Mouse (Mus musculus) T-helper 2 cell (primary cell): ENCODE measurements around the gene Rack1.
"Not testable (repeated sequence)": the region's sequence is repeated elsewhere in the genome, so short reads cannot be mapped to it uniquely, and the experiment has no call there.

Experiments
- in situ Hi-C: fragments of 300-600 bp; cut with MboI, MseI; formaldehyde crosslinking; loops from one replicate; pipeline ENCODE4 v1.15.1; 2025; ENCODE audit warnings: high pct_unique_total_duplicates

Rack1 gene

DNA sequence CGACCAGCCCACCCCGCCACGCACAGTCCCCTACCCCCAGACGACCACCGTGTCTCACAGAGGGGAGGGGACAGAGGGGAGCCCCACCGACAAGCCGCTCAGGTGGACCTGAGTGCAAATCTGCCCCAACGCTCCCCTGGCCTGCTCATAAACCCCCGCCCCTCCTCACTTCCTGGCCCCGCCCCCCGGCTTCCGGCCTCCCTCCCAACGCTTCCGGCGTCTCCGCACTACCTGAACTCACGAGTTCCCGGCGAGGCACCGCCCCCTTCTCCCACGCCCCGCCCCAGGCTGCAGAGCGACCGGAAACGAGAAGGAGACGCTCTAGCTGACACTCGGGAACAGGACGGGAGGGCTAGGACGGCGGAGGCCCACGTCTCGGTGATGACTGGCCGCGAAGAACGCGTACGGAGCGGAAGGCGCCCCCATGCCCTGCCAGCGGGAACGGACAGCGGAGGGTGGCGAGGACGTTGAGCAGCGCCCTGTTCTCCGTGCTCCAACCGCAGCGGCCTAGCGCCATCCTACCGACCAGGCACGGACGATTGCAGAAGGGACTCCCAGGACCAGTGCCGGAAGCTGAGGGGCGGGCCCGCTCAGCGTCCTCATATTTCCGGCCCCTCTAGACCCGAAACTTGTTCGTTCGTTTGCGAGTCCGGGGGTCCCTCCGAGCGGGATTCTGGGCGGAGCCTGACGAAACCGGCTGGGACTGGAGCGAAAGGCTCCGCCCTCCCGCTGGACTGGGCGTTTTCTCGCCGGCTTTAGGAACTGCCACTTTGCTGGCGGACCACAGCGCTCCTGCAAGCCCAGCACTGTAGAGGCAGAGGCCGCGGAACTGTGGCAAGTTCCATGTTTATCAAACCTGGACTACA lies 16.9 kb downstream of the Rack1 start, which contains the start of gene Trim41:
Trim41 (minus strand) TSS at position 554 of the 866 bp plus-strand sequence.
- in situ Hi-C loops, result loop anchor here (5.0 to 25.0 kb wide), 3 partner anchors 40 to 1488 kb away; partner anchors contain the start of gene Cnot6

DNA sequence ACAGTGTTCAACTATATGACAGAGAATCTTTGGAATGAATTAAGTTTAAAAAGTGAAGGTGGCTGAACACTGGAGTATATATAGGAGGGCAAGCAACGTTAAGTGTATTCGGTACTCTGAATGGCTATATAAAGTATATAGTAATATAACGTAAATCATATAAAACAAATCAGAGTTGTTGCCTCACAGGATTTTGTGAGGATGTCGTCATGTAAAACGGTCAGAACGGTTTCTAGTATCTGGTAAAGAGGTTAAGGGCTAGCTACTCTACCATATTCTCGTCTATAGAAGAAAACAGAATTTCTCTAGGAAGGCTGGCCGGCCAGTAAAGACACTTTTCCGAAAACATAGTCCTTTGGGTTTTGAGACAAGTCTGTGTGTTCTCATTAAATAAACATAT lies 17.7 kb downstream of the Rack1 start:
- in situ Hi-C loops, result loop anchor here (5.0 to 25.0 kb wide), 3 partner anchors 40 to 1487 kb away; partner anchors contain the start of gene Cnot6

DNA sequence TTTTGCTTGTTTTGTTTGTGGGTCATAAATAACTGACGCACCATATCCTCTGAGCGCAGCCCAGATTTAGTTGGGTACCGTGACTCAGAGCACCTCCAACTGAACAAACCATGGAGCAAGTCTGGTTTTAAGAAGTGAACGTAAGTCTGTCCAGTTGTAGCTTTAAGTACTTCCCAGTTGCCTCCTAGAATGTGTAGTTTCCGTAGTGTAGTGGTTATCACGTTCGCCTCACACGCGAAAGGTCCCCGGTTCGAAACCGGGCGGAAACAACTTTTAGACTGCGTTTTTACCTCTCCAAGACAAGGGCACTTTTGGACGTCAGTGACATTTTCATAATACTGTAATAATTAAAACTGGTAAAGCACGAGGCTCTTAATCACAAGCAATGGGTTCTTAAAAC lies 18.2 kb downstream of the Rack1 start:
- in situ Hi-C loops, result loop anchor here (5.0 to 25.0 kb wide), 3 partner anchors 39 to 1486 kb away; partner anchors contain the start of gene Cnot6

DNA sequence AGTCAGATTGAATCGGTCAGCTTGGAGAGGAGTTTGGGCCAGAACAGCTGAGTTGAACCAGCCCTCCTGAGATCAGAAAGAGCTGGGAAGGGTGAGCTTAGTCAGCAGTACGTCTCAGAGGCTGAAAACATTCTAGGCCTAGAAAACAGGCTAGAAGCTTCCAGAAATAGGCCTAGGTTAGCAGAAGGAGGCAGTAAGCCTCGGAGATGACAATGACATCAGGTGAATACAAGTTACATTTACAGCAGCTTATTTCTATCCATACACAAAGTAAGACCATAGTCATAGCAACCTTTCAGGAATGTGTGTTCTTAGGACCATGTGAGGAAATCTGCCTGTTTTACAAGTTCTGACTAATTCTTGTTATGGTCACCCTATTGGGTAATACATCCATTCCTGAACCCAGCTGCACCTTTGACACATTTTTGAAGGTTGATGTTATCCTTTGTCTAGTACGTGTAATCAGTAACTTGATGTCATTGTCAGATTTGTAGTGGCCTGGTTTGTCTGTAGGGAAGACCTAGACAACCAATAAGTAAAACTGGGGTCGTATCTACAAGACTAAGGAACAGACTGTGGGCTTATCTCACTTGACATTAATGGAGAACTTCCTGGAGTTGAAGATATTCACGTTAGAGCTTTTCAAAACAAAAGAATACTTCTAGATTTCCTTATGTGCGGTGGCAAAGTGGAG lies 19.6 kb downstream of the Rack1 start:
- in situ Hi-C loops, result loop anchor here (5.0 to 25.0 kb wide), 3 partner anchors 38 to 1485 kb away; partner anchors contain the start of gene Cnot6

DNA sequence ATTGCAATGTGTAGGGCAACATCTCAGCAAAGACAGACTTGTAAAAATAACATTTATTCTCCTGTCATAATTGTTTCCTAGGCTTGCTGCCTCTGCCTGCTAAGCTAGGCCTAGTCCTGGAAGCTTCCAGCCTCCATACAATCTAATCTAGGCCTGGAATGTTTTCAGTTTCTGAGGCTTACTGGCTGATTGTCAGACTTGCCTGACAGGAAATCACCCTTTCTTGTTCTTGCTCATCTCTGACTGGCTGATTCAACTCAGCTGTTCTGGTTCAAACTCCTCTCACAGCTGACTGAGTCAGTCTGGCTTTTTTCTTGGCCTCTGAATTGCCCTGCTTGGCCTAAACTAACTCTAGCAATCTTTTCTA lies 20.2 kb downstream of the Rack1 start:
- in situ Hi-C loops, result loop anchor here (25.0 kb wide), 1 partner anchor 892 kb away; the partner anchor contains the start of gene Cnot6

DNA sequence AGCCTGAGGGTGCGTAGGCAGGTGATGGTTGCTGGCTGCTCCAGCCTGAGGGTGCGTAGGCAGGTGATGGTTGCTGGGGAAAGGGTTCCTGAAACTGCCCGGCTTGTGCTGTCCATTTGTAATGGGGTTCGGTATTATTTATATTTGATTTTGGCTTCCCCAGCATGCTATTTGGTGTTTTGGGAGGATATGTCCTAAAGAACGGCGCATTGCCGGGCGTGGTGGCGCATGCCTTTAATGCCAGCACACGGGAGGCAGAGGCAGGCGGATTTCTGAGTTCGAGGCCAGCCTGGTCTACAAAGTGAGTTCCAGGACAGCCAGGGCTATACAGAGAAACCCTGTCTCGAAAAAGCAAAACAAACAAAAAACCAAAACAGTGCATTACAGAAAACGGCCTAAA lies 21.2 kb downstream of the Rack1 start:
- in situ Hi-C loops, result loop anchor here (25.0 kb wide), 1 partner anchor 891 kb away; the partner anchor contains the start of gene Cnot6

DNA sequence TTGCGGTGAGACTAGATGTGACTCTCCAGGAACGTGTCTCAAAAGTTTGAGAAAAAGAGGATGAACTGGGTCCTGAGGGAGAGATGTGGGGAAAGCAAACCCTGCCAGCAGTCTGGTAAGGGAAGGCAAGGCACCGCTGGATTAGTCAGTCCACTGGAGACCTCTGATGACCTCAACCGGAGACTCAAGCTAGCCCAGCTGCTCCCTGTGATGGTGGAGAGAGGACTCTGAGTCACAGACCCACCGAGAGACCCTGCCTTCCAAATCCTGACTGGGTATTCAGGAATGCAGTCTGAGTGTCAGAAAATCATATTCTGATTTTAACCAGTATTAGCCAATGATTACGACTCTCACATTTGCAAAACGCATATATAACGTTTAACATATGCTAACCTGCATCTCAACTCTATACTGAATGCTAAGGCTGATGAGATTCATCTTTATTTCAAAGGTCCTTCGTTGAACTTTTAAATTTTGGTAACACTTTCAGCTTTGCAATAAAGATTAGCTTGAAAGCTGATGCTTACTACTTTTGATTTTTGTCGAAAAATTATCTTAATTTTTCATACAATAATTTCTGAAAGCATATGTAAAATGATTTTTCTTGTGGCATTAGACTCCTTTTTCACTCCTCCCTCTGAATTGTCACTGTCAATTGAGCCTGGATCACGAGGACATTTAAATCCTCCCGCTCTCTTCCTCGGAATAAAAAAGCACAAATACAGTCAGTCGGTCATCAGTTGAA lies 22.8 kb downstream of the Rack1 start:
- in situ Hi-C loops, result loop anchor here (25.0 kb wide), 1 partner anchor 889 kb away; the partner anchor contains the start of gene Cnot6

DNA sequence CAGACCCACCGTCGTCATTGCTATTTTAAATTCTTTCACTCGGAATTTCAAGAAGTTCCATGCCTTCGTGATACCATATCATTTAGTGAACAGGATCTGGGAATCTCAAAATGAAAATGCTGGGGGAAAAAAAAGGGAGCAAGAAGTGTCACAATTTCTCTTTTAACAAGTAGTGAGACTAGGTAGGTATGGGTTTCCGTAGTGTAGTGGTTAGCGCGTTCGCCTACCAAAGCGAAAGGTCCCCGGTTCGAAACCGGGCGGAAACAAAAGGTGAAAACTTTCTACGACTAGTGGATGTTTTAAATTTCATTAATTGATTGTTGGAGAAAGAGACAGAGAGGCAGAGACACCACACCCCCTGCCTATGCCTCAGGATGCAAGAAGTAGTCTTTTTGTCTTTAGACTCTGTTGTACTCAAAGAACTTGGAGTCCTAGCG lies 23.4 kb downstream of the Rack1 start:
- in situ Hi-C loops, result loop anchor here (25.0 kb wide), 1 partner anchor 889 kb away; the partner anchor contains the start of gene Cnot6

DNA sequence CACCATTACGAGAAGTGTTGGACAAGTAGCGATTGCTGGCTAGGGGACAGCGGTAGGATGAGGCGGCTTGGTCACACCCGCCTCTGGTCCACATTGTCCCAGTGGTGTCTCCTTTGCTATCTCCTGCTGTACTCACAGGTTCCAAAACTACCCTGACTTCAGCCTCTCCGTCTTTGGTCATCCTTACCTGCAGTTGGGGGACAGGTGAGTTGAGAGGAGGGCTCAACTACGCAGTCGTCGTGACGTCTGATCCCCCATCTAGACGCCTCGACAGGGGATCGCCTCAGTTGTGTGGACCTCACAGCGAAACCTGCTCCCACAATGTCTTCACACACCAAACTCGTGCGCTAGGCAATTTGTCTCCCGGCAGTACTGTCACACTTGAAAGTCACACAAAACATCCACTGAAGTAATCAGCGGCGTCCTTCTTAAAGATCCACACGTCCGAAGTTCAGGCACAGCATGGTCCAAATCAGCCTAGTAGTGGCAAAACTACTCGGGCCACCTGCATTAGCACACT lies 24.2 kb downstream of the Rack1 start:
- in situ Hi-C loops, result loop anchor here (25.0 kb wide), 1 partner anchor 888 kb away; the partner anchor contains the start of gene Cnot6

DNA sequence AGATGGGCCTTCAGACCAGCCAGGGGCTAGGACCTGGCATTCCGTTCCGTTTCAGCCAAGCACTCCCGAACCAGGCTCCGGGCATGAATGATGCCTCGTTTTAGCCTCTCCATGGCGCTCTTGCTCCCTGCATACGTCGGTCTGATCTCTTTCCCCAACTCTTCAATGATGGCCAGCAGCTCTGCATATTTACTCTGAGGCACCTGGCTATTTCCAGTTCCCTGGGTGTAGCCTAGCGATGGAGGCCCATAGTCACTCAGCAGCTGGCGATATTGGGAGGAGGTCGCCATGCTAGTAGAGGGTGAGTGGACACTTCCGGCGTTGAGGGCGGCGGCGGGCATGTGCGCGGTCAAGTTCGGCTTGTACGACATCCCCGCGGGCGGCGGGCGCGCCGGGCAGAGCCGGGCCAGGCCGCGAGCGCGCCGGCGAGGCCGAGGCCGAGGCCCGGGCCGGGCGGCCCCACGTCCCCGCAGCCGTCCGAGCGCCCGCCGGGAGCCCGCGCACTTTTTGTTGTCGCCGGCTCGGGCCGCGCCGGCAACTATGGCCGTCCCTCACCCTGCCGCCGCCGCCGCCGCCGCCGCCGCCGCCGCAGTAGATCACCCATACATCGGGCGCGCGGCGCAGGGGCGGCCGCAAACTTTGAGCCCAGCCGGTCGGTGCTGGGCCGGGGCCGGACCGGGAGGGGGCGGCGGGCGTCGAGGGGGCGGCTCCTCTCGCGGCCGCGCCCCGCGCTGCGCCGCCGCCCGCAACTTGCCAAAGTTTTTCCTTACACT lies 26.0 kb downstream of the Rack1 start, which contains the start of the genes Trim7 and Gm12184:
Trim7 (plus strand) TSS at position 162 of the 773 bp plus-strand sequence.
Gm12184 (minus strand) TSS at position 677 of the 773 bp plus-strand sequence.
- in situ Hi-C loops, result not testable (repeated sequence)

DNA sequence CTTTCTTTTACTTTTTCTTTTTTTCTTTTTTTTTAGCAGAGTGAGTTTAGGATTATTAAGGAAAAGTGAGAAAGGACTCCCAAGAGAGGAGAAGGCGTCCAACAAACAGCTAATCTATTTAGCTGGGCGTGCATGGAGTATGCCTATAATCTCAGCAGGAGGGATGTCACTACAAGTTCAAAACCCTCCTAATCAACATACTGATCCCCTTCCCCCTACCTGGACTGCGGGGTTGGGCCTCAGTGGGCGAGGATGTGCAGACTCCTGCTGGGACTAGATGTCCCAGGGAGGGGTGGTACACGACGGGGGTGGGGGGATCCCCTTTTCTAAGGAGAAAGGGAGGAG lies 26.6 kb downstream of the Rack1 start:
- in situ Hi-C loops, result no loop called here

DNA sequence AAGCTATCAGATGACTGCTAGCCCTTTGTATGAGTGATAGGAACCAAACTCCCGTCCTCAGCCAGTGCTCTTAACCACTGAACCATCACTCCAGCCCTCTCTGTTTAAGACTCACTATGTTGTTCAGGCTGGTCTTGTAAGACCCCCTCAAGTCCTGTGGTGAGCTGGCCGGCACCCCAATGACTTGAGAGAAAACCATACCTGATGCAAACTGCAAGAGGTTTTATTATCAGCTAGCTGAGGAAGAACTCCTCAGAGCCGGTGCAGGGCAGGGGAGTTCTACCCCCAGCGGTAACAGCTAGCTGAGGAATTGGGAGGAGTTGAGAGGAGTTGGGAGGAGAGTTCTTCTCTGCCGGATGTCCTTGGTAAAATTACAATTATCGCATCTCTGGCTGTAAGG lies 27.8 kb downstream of the Rack1 start:
- in situ Hi-C loops, result no loop called here

DNA sequence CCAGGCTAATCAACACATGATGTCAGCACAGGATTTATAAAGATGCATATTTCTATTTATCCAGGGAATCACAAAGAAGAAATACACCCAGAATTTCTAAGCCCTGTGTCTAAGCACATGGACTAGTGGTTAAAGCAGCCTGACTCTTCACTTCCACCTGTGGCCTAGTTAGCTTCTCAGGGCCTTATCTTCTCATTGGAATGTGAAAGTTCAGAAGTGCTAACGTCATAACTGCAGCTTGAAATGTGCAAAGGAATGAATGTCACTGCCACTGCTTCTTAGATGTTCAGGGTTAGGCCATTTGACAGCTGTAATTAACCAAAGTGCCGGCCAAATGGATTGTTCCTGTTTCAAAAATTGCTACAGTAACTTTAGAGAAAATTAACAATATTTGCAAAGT lies 30.1 kb downstream of the Rack1 start:
- in situ Hi-C loops, result no loop called here

DNA sequence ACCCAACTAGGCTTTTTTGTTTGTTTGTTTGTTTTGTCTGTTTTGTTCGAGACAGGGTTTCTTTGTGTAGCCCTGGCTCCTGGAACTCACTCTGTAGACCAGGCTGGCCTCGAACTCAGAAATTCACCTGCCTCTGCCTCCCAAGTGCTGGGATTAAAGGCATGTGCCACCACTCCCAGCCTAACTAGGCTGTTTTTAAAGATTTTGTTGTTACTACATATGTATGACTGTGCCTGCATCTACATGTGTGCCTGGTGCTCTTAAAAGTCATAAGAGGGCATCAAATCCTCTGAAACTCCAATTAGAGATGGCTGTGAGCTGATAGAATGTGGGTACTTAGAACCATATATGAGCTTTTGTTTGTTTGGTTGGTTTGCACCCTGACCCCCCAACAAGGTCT lies 31.1 kb downstream of the Rack1 start:
- in situ Hi-C loops, result no loop called here

DNA sequence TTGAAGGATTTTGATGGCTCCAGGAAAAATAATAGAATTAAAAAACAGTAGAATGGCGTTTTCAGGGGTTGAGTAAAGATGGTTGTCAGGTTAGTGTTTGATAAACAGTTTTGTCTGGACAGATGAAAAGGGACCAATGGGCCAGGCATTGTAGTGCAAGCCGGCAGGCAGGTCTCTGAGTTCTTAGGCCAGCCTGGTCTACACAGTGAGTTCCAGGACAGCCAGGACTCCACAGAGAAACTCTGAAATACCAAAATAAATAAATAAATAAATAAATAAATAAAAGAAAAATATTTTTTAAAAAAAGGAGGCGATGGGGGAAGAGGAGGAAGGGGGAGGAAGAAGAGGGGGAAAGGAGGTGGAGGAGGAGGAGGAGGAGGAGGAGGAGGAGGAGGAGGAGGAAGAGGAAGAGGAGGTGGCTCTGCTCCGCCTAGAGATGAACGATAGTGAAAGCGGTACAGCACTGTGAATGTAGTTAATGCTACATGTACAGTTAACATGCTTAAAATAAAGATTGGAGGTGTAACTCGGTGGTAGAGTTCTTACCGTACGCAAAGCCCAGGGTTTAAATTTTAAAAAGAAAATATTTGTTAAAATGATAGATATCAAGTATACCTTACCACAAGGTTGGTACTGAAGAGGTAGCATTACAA lies 33.1 kb downstream of the Rack1 start:
- in situ Hi-C loops, result no loop called here

DNA sequence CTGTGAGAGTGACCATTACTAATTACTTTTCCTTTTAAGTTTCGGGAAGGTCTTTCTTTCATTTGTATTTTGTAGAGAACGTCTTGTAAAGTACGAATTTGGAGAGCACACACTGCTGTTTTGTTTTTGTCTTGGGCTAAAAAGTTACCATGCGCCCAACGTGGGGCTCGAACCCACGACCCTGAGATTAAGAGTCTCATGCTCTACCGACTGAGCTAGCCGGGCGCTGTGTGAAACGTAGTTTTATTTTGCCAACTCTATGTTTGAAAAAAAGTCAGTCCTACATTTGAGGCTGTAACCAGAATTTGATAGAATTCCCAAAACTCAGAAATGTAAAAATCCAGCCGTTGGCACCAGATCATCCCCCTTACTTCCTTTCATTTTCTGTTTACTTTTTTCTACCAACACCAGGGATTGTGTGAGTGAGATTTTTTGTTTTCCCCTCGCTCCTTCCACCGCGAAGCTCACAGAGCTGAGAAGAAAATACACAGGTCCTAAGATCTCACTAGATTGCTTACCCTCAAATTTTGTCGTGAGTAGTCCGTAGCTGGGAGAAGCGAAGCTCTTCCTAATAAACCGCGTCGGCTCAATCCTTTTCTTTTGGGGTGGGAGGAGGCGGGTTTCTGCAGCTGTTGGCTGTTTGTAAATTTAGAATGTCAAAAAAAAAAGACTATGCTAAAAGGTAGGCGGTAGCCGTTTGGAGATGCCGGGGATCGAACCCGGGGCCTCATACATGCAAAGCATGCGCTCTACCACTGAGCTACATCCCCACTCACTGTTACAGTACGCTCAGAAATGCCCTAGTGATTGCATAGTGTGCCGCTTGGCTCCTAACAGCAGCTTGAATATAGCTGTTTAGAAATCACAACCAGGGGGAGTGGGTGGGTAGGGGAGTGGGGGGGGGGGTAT lies 33.9 kb downstream of the Rack1 start:
- in situ Hi-C loops, result no loop called here

DNA sequence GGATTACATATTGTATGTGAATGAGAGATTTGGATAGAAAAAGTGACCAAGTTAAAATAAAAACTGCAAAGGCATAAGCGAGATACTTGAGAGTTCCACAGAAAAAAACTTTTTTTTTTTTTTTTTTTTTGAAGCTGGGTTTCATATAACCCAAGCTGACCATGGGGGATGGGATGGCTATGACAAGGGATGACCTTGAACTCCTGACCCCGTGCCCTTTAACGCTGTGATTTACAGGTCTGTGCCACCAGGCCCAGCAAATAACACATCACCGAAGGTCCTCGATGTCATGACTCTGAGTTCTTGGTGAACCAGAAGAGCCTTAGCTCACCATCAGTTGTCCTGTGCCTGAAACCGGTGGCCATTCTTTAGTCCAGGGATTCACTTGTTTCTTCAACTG lies 35.8 kb downstream of the Rack1 start:
- in situ Hi-C loops, result no loop called here

DNA sequence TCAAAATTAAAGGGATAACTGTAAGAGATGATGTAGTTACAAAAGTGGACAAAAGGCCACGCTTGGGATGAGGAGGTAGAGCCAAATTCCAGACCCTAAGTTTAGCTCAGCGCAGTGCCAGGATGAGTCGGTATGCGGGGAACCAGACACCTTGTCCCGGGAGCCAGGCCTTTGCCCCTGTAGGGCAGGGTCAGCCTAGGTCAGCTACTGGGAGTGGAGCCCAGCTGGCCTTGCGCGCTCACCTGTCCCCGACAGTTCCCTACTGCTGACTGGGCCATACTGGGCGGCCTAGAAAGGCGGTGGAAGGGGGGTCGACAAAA lies 36.8 kb downstream of the Rack1 start:
- in situ Hi-C loops, result no loop called here
